In the genomic region with DNA sequence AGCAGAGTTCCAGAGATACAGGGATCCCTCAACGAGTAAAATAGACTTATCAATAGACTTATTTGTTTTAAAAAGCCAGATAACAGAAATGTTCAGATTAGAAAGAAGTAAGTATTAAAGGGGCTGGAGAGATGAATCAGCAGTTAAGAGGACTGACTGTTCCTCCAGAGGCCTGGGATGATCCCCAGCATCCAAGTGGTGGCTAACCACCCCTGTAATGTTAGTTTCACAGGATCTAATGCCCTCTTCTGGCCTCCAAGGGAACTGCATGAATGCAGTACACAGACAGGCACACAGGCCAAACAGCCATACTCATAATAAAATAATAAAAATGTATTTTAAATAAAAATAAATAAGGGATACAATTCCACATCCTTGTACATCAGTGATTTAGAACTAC, we compare ENCODE assay signal across 8 mouse cellular contexts. TPM values are rescaled to one million over a fixed set of nuclear protein-coding genes. Genes with fewer than 3 reads are reported as not detected.
DNase-seq lines count a peak whose midpoint lies in the region; ATAC-seq lines count a peak whose summit lies in the region.

No protein-coding gene starts in this region.

- peak; percentile 64 for ATAC-seq in frontal cortex, adult (ENCODE audit: low TSS enrichment)
- peak; percentile 71 for ATAC-seq in granulocyte monocyte progenitor cell, adult 5-6 weeks (replicated peaks; ENCODE audit: poor library complexity, severe bottlenecking)

- DNase-seq in frontal cortex, postnatal 10 days (ENCODE audit: low spot score in 2 of 2), result no peak
- peak; percentile 11 for DNase-seq in thymus, postnatal 0 days (ENCODE audit: low spot score)
- DNase-seq in thymus, adult 18-20 months, result no peak
- peak; percentile 39 for DNase-seq in naive thymus-derived CD4-positive, alpha-beta T cell, adult 2 months (ENCODE audit: low read depth)
- DNase-seq in right cerebral cortex, adult 18-20 months, result no peak
- no peak for DNase-seq in layer of hippocampus, postnatal 14 days (ENCODE audit: low spot score in 2 of 2)

RNA-seq across cellular contexts. Expression of a gene that starts 7.4 kb away (rescaled TPM):
- polyA plus RNA-seq in thymus, postnatal 0 days (2015; fragmentation: Nextera tagmentation; extraction: Ambion mirVana), result 16.7 and 19.9 TPM in 2 replicates
- total RNA-seq in granulocyte monocyte progenitor cell, adult 5-6 weeks (2014; fragmentation: Nextera tagmentation), result 0.75 and 3.5 TPM in 2 replicates
- 0.52 and 3.6 TPM in 2 replicates for total RNA-seq in granulocyte monocyte progenitor cell, adult 5-6 weeks (2017)
- total RNA-seq in layer of hippocampus, postnatal 14 days (2021), result 10 to 100 TPM; 56.9 to 57.2 TPM

RNA-seq across cellular contexts. Expression of a gene that starts 21.8 kb away (rescaled TPM):
- 2.2 and 2.4 TPM in 2 replicates for polyA plus RNA-seq in thymus, postnatal 0 days (2015; fragmentation: Nextera tagmentation; extraction: Ambion mirVana)
- total RNA-seq in granulocyte monocyte progenitor cell, adult 5-6 weeks (2014; fragmentation: Nextera tagmentation), result 0.09 TPM in 1 of 2 replicates, not detected in the other
- not detected in 2 replicates for total RNA-seq in granulocyte monocyte progenitor cell, adult 5-6 weeks (2017)
- total RNA-seq in layer of hippocampus, postnatal 14 days (2021), result 100 to 1,000 TPM; 420 to 434 TPM

RNA-seq across cellular contexts. Expression of a gene that starts 51.0 kb away (rescaled TPM):
- polyA plus RNA-seq in thymus, postnatal 0 days (2015; fragmentation: Nextera tagmentation; extraction: Ambion mirVana), result 0.27 and 0.30 TPM in 2 replicates
- total RNA-seq in granulocyte monocyte progenitor cell, adult 5-6 weeks (2014; fragmentation: Nextera tagmentation), result not detected in 2 replicates
- not detected in 2 replicates for total RNA-seq in granulocyte monocyte progenitor cell, adult 5-6 weeks (2017)
- total RNA-seq in layer of hippocampus, postnatal 14 days (2021), result 100 to 1,000 TPM; 317 to 325 TPM

Comparison
In these comparisons a context has a peak if more than half of its experiments do, and no peak if none do; other contexts are left out.
1. DNase-seq: peak in thymus, postnatal 0 days (single experiment) and naive thymus-derived CD4-positive, alpha-beta T cell, adult 2 months (single experiment); none in frontal cortex, postnatal 10 days (0 of 2), thymus, adult 18-20 months (0 of 2), right cerebral cortex, adult 18-20 months (single experiment) and layer of hippocampus, postnatal 14 days (0 of 2).
2. RNA of a gene that starts 7.4 kb away (total RNA-seq): 56.9 to 57.2 TPM in layer of hippocampus, postnatal 14 days; 0.52 to 3.6 TPM in granulocyte monocyte progenitor cell, adult 5-6 weeks; every median in the first group is over 10 times any median in the second.
3. RNA of a gene that starts 21.8 kb away (total RNA-seq): 420 to 434 TPM in layer of hippocampus, postnatal 14 days; 0.09 TPM in granulocyte monocyte progenitor cell, adult 5-6 weeks; every median in the first group is over 100 times any median in the second.
4. RNA of a gene that starts 51.0 kb away (total RNA-seq): 317 to 325 TPM in layer of hippocampus, postnatal 14 days; not detected in granulocyte monocyte progenitor cell, adult 5-6 weeks; every median in the first group is over 100 times any median in the second.